Mouse (Mus musculus) midbrain, embryonic 14.5 days (tissue): ENCODE results near the gene Cfap99. TPM values are rescaled to one million over a fixed set of nuclear protein-coding genes. Genes with fewer than 3 reads are reported as not detected.

ENCODE experiments used
- ATAC-seq: fragments of 200-750 bp; cut with Nextera tagmentation; 2 replicates; pipeline ENCODE4 v1.8.0; 2017; ENCODE audit warnings: moderate number of reproducible peaks, moderate library complexity; ENCODE audit not compliant: low FRiP score, low TSS enrichment
- DNase-seq: peaks from one replicate; pipeline ENCODE4 v3.0.0-alpha.2; 2015
- H3K27ac ChIP-seq: fragments of 300-500 bp; sonication (generic); replicated peaks from 2 replicates; pipeline ENCODE4 v1.5.1; 2014; ENCODE audit warnings: mild to moderate bottlenecking, low read depth, low read length, moderate library complexity
- H3K27me3 ChIP-seq: fragments of 300-500 bp; sonication (generic); 2 replicates; pipeline ENCODE4 v1.6.1; 2014; ENCODE audit warnings: low read length, control low read depth, mixed read lengths; ENCODE audit not compliant: control insufficient read depth, insufficient read depth
- H3K36me3 ChIP-seq: fragments of 300-500 bp; sonication (generic); 2 replicates; pipeline ENCODE4 v1.6.1; 2014; ENCODE audit warnings: low read length, control low read depth; ENCODE audit not compliant: control insufficient read depth, insufficient read depth
- H3K4me1 ChIP-seq: fragments of 300-500 bp; sonication (generic); 2 replicates; pipeline ENCODE4 v1.6.1; 2014; ENCODE audit warnings: mild to moderate bottlenecking, antibody characterized with exemption, low read length, control low read depth; ENCODE audit not compliant: control insufficient read depth, insufficient read depth
- H3K4me2 ChIP-seq: fragments of 300-500 bp; sonication (generic); 2 replicates; pipeline ENCODE4 v1.6.1; 2014; ENCODE audit warnings: mild to moderate bottlenecking, low read length, moderate library complexity
- H3K4me3 ChIP-seq: fragments of 300-500 bp; sonication (generic); replicated peaks from 2 replicates; pipeline ENCODE4 v1.5.1; 2014; ENCODE audit warnings: low read depth, low read length
- H3K9ac ChIP-seq: fragments of 300-500 bp; sonication (generic); replicated peaks from 2 replicates; pipeline ENCODE4 v1.6.1; 2014; ENCODE audit warnings: mild to moderate bottlenecking, low read length, moderate library complexity
- H3K9me3 ChIP-seq: fragments of 300-500 bp; sonication (generic); 2 replicates; pipeline ENCODE4 v1.6.1; 2016; ENCODE audit warnings: low read length, control low read depth, mixed read lengths; ENCODE audit not compliant: control insufficient read depth
- WGBS: fragments of 180-500 bp; shearing (Covaris S2); extraction: QIAGEN DNeasy Blood & Tissue Kit; methylation state at CpG from one replicate; pipeline ENCODE4 v1.1.7; 2014; 5-methylcytosine and 5-hydroxymethylcytosine counted together
- polyA plus RNA-seq: library from polyadenylated mRNA; unstranded; fragments of >200 nt; fragmentation: Nextera tagmentation; extraction: Ambion mirVana; gene quantifications from 2 replicates; pipeline ENCODE4 v1.2.1, GENCODE M21; 2014

Gene Cfap99
- polyA plus RNA-seq, 1 experiment from 2014 or later: not detected

DNA sequence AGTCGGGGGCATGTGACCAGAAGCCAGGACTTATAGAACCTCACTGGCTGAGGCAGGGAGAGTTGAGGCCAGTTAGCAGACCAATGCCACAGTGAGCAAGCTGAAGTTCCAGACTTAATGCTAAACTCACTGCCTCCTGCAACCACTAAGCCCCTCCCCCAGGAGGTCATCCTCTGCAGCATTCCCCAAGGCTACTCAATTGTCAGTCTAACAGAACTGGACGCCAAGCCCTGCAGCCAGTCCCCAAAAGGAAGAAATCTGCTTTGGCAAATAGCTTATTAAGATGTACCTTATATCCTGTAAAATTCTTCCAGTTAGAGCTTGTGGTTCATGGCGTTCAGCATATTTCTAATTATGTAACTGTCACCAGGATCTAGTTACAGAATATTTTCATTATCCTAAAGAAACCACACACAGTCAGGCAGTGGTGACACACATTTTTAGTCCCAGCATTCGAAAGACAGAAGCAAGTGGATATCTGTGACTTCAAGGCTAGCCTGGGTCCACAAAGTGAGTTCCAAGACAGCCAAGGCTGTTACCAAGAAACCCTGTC lies 35.4 kb upstream of the Cfap99 start:
- no peaks in the 10 kb centered on the region for H3K27me3 ChIP-seq
- no peak overlapping the region for H3K4me3 ChIP-seq
- H3K27ac ChIP-seq: peak overlapping the region; percentile 46
- no peak overlapping the region for H3K9ac ChIP-seq
- no peaks in the 10 kb centered on the region for H3K9me3 ChIP-seq
- H3K4me2 ChIP-seq: no peak overlapping the region
- DNase-seq (peak; percentile 31), ATAC-seq (no peak)
- peaks cover 29% of the 10 kb centered on the region for H3K4me1 ChIP-seq
- WGBS: 50% methylated on average over 4 of the region's 4 CpGs
- H3K36me3 ChIP-seq: no peaks in the 10 kb centered on the region

DNA sequence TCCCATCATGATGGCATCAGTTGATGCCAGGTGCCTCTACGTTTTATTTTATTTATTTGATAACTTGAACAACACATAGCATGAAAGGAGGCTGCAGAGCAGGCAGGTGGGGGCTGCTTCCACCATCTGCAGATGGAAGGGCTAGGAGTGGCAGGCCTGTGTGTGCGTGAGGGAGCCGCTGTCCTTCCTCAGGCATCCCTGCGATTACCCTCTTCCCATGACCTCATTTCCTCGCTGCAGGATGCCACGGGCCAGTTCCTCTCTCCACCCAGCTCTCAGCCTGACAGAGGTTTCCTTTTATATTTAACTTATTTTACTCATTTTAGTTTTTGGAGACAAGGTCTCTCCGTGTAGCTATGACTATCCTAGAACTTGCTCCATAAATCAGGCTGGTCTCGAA lies 34.1 kb upstream of the Cfap99 start:
- Histone ChIP-seq H3K27ac (no peak overlapping the region), H3K4me2 (no peak overlapping the region), H3K27me3 (no peaks in the 10 kb centered on the region), H3K4me3 (no peak overlapping the region), H3K9ac (no peak overlapping the region), H3K4me1 (peaks cover 29% of the 10 kb centered on the region), H3K36me3 (no peaks in the 10 kb centered on the region), H3K9me3 (no peaks in the 10 kb centered on the region)
- no peak for DNase-seq
- ATAC-seq: no peak
- WGBS: 84% methylated on average over 8 of the region's 8 CpGs

- WGBS: 87% methylated on average over 3 of the region's 3 CpGs
- Histone ChIP-seq H3K4me1 (peaks cover 20% of the 10 kb centered on the region), H3K4me2 (no peak overlapping the region), H3K9ac (no peak overlapping the region), H3K27ac (no peak overlapping the region), H3K4me3 (no peak overlapping the region), H3K9me3 (no peaks in the 10 kb centered on the region), H3K36me3 (no peaks in the 10 kb centered on the region), H3K27me3 (no peaks in the 10 kb centered on the region)
- DNase-seq: peak; percentile 31
- no peak for ATAC-seq
Measured at GRCm38 (mm10) chr5:34255189-34255588, 33.2 kb upstream of the Cfap99 start.

- whole genome bisulfite sequencing: 62% methylated on average over 3 of the region's 3 CpGs
- no peaks in the 10 kb centered on the region for H3K9me3 ChIP-seq
- H3K27ac ChIP-seq: no peak overlapping the region
- ATAC-seq: no peak
- no peak overlapping the region for H3K4me3 ChIP-seq
- H3K4me2 ChIP-seq: no peak overlapping the region
- no peaks in the 10 kb centered on the region for H3K36me3 ChIP-seq
- H3K4me1 ChIP-seq: no peaks in the 10 kb centered on the region
- H3K27me3 ChIP-seq: no peaks in the 10 kb centered on the region
- no peak for DNase-seq
- H3K9ac ChIP-seq: no peak overlapping the region
Measured at GRCm38 (mm10) chr5:34259172-34259816, 29.1 kb upstream of the Cfap99 start.

DNA sequence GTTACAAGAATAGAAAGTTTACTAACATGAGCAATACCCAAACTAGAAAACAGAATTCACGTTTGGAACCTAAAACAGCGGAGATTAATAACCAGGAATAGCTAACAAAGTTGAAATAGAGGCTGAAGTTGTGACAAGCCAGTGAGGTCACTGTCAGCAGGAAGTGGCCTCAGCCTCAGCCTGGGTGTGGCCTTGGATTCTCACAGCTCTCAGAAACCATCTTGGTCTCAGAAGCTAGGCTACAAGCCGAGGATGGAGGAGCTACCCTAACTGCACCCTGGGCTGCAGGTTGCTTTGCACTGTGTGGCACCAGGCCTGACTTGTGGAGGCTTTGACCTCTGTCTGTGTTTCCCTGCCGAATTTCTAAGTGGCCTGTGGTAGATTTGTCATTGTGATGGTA lies 22.3 kb upstream of the Cfap99 start:
- no peaks in the 10 kb centered on the region for H3K36me3 ChIP-seq
- 78% methylated on average over 4 of the region's 4 CpGs for WGBS
- DNase-seq: no peak
- H3K9ac ChIP-seq: no peak overlapping the region
- no peak overlapping the region for H3K4me3 ChIP-seq
- H3K4me1 ChIP-seq: no peaks in the 10 kb centered on the region
- no peaks in the 10 kb centered on the region for H3K27me3 ChIP-seq
- H3K4me2 ChIP-seq: no peak overlapping the region
- no peak for ATAC-seq
- H3K9me3 ChIP-seq: no peaks in the 10 kb centered on the region
- no peak overlapping the region for H3K27ac ChIP-seq

- 86% methylated on average over 16 of the region's 16 CpGs for WGBS
- Histone ChIP-seq H3K27me3 (no peaks in the 10 kb centered on the region), H3K4me3 (no peak overlapping the region), H3K9ac (no peak overlapping the region), H3K36me3 (no peaks in the 10 kb centered on the region), H3K27ac (no peak overlapping the region), H3K9me3 (no peaks in the 10 kb centered on the region), H3K4me2 (no peak overlapping the region), H3K4me1 (no peaks in the 10 kb centered on the region)
- no peak for ATAC-seq
- DNase-seq: no peak
Measured at GRCm38 (mm10) chr5:34269197-34269920, 19.0 kb upstream of the Cfap99 start.

- Histone ChIP-seq H3K9me3 (no peaks in the 10 kb centered on the region), H3K9ac (no peak overlapping the region), H3K36me3 (no peaks in the 10 kb centered on the region), H3K4me2 (no peak overlapping the region), H3K27ac (no peak overlapping the region), H3K27me3 (no peaks in the 10 kb centered on the region), H3K4me1 (no peaks in the 10 kb centered on the region), H3K4me3 (no peak overlapping the region)
- ATAC-seq (no peak), DNase-seq (no peak)
- WGBS: 81% methylated on average over 12 of the region's 12 CpGs
Measured at GRCm38 (mm10) chr5:34269921-34270465, 18.4 kb upstream of the Cfap99 start.

DNA sequence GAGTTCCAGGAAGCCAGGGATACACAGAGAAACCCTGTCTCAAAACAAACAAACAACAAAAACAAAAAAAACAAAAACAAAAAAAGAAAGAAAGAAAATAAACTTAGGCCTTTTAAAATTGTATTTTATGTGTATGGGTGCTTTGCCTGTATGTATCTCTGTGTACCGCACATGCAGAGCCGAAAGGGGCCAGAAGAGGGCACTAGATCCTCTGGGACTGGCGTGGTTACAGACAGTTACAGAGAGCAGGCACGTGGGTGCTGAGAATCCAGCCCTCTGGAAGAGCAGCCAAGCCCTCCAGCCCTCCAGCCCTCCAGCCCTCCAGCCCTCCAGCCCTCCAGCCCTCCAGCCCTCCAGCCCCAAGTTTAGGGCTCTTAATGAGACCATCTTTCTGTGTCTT lies 16.7 kb upstream of the Cfap99 start:
- no peaks in the 10 kb centered on the region for H3K36me3 ChIP-seq
- no peaks in the 10 kb centered on the region for H3K9me3 ChIP-seq
- no peak overlapping the region for H3K9ac ChIP-seq
- H3K4me1 ChIP-seq: no peaks in the 10 kb centered on the region
- H3K4me2 ChIP-seq: no peak overlapping the region
- no peak overlapping the region for H3K4me3 ChIP-seq
- ATAC-seq (no peak), DNase-seq (peak; percentile 25)
- no peak overlapping the region for H3K27ac ChIP-seq
- WGBS: 25% methylated on average over 4 of the region's 4 CpGs
- H3K27me3 ChIP-seq: no peaks in the 10 kb centered on the region
